Mouse (Mus musculus) heart, adult 2 months (tissue): Measurements from ENCODE around the gene Cant1.

Experiments used
- CTCF ChIP-seq: fragments of 200-600 bp; IDR thresholded peaks from 2 replicates; pipeline ENCODE4 v1.8.1; 2022; ENCODE audit warnings: antibody characterized with exemption, mild to moderate bottlenecking, moderate library complexity
- EP300 ChIP-seq: fragments of 200-500 bp; IDR thresholded peaks from 2 replicates; pipeline ENCODE4 v1.6.1; 2011; ENCODE audit warnings: low read depth, low read length, control low read depth; ENCODE audit not compliant: insufficient read depth
- POLR2A ChIP-seq: fragments of 200-500 bp; IDR thresholded peaks from 2 replicates; pipeline ENCODE4 v1.6.1; 2011; ENCODE audit warnings: mild to moderate bottlenecking, low read depth, low read length, control low read depth; ENCODE audit not compliant: insufficient read depth

GRCm38 (mm10) chr11:118456937-118457336 lies 38.1 kb upstream of the Cant1 start:
- TF ChIP-seq EP300 = no peak
- no peak for TF ChIP-seq CTCF
- TF ChIP-seq POLR2A = no peak
